Mouse (Mus musculus) NIH3T3 (cell line): Measurements from ENCODE around the gene F12.
"Not testable (repeated sequence)": the region's sequence is repeated elsewhere in the genome, so short reads cannot be mapped to it uniquely, and the experiment has no call there.

Experiments used
- DNase-seq: peaks from one replicate; pipeline ENCODE4 v3.0.0-alpha.2; 2012; ENCODE audit warnings: low read depth

Gene F12

DNA sequence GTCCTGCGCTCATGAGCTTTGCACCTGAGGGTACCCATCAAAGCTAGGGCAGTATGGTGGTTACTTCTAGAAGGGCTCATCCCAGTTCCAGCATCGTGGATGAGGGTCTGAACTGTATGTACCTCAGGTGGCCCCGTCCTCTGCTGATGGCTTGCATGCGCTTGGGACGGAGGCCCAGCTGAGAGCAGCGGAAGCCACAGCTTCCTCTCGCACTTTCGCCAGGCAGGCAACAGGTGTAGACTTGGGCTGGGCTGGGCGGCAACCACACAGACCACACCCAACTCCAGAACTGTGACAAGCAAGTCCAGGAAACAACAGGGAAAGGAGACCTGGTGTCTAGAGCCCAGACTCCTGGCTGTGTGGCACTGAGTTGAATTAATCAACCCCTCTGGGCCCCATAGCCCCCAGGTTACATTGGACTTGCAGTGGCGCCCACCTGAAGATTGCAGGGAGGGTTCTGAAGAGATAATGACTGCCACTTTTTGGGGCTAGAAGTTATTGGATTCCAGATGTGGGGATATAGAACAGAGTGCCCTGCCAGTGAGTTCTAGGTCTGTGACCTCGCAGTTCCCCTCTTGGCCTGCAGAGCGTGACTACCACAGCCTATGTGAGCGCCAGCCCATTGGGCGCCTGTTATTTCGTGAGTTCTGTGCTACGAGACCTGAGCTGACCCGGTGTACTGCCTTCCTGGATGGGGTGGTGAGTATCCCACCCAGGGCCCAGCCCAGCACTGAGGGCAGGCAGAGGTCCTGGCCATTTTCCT, 23.3 kb upstream of the F12 start:
- DNase-seq: no peak

- DNase-seq: no peak
These were observed 22.6 kb upstream of the F12 start for GRCm38 (mm10) chr13:55449205-55449604.

DNA sequence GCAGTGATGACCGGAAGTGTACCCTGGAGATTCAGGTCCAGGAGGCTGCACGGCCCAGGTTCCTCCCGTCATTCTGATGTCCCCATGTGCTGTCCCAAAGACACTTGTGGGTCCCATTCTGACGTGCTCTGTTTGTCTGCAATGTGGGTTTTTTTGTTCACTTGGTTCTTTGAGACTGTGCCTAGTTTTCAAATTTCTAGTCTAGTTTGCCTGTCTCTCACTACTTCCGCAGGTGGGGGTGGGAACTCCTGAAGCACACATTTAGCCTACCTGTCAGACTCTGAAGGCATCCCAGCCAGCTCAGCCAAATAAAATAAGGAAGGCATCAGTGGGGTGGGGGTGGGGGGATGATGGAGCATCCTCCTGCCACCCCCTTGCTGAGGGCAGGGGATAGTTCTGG, 21.5 kb upstream of the F12 start:
- no peak for DNase-seq

DNA sequence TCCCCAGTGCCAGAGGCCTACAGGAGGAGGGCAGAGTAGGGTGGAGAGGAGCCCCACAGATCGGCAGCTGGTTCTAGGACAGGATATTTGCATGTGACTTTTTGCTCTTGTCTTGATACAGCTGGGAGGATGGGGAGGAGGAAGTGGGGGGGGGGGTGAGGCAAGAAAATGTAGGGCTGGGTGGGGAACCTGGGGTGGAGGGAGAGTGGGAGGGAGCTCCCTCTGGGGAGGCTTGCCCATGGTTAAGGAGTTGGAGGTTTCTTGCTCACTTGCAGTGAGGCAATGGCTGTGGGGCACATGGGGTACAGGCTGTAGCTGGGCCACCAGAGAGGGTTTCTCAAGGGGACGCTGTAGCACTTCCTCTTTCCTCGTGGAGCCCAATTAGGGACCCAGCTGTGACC, 20.9 kb upstream of the F12 start:
- no peak for DNase-seq

- no peak for DNase-seq
These were observed 20.0 kb upstream of the F12 start for GRCm38 (mm10) chr13:55446483-55447105.

DNA sequence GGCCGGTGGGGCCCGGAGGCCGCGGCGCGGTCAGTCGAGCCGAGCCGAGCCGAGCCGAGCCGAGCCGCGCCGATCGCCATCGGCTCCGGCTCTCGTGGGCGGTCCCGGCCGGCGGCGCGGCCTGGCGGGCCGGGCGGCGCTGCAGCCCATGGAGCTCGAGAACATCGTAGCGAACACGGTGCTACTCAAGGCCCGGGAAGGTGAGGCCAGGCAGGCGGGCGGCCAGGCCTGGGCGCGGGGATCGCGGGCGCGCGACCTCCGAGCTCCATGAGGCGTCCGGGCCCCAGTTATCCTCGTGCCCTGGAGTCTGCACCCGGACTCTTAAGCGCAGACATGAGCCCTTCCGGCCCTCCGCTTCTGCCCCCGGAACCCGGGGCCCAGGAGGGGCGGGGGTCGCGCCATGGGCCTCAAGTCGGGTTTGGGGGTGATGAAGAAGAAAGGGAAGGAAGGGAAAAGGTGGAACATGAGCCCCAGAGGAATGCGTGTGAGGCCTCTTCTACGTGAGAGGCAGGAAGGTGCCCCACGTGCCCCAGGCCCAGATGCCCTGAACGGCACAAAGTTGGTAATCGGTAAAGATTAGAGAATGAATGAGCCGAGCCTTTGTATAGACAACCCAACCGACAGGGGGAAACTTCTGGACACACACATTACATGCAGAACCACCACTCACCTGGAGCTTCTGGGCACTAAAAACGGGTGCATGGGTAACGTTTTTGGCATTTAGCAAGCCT, 18.9 kb upstream of the F12 start:
- DNase-seq: no peak

GRCm38 (mm10) chr13:55444937-55445315, 18.3 kb upstream of the F12 start, which contains the start of gene Grk6:
Gene Grk6 (plus strand): TSS chr13:55445072.
- peak; percentile 99 for DNase-seq

DNA sequence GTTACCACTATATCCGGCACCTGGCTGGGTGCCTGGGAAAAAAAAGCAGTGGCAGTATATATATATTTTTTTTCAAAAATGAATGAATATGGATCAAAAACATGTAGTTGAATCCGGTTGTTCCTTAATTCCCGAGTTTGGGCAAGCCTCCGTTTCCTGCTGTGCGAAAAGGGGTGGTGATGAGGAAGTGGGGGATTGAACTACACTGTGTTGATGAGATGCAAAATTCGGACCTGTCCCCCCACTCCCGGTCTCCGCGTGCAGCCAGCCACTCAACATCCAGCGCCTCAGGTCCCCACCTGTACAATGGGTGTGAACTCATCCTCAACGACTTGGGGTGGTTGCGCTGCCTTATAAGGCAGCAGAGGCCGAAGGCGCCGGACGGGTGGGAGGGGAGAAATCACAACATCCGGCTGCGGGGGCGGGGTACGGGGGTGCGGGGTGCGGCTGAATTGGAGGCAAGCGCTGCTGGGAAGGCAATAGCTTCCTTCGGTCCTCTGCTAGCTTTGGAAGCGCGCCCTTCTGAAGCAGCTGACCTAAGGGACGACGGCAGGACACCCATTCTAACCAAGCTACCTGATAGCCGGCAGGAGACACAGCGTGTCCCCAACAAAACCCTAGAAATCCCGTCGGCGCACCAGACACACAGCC, 17.8 kb upstream of the F12 start:
- peak; percentile 89 for DNase-seq

DNA sequence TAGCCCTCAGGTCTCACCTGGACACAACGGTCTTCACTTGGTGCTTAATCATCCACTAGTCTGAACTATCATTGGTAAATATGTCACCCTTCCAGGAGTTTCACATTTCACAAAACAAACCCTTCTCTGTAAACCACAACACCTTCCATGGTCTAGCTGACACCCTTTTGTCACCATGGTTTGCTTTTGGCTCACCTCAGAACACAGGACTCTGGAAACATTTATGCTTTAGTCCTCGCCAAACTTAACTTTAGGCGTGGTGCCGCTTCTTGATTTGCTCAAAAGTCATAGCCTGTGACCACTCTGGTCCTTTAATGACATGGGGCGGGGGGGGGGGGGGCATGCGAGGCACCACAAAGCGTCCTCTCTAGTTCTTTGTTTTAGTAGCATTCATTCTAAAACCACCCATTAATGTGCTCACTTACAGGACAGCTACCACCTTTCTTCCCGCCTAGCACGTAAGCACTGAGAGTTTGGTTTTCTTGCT, 17.2 kb upstream of the F12 start:
- no peak for DNase-seq

DNA sequence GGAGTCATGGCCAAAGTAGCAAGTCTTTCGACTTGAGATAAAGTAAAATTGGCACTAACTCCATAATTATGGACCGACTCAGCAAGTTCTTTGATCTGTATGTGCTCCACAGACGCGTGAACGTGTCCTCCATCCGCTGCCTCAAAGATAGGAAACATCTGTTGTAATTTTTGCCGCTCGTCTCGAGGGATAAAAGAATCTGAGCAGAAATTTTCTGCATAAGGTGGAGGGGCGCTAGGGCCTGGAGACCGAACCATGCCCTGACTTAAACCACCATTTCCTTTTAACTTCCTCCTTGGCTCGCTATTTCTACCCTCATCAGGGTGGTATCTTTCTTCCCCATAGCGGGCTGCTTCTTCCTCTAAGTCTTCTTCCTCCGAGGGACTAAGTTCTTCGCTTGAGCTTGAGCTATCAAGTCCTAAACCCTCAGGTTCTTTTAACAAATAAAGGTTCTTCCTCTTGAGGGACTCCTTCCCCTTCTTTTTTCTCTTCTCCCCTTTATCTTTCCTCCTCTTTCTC, 10.6 kb upstream of the F12 start:
- DNase-seq: not testable (repeated sequence)

DNA sequence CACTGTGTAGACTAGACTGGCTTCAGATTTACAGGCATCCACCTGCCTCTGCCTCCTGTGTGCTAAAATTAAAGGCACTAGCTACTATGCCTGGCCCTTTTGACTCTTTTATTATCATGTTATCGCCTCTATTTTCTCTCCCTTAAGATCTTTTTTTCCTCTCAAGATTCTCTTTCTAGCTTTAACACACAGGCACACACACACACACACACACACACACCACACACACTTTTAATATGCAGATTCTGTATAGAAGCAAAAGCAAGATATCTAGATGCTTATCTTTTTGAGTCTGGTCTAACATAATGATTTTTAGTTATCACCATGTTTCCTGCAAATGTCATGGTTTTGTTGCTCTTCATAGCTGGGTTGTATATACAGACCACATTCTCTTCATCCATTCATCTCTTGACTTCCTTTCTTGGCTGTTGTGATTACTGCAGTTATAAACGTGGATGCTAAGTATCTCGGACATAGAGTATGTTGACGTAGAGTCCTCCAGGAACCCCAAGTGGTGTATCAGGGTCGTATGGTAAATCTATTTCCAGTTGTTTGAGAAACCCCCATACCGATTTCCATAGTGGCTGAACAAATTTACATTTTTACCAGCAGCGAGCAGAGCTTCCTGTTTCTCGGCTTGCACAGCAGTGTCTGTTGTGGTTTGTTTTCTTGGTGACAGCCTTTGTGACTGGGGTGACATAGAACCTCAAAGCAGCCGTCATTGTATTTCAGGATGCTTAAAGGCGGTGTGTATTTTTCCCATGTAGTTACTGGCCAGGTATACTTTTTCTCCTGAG, 5.5 kb upstream of the F12 start:
- DNase-seq: no peak

- DNase-seq: peak; percentile 71
These were observed 4.0 kb upstream of the F12 start for GRCm38 (mm10) chr13:55430566-55430965.

GRCm38 (mm10) chr13:55429226-55429888, 2.8 kb upstream of the F12 start:
- DNase-seq: no peak

DNA sequence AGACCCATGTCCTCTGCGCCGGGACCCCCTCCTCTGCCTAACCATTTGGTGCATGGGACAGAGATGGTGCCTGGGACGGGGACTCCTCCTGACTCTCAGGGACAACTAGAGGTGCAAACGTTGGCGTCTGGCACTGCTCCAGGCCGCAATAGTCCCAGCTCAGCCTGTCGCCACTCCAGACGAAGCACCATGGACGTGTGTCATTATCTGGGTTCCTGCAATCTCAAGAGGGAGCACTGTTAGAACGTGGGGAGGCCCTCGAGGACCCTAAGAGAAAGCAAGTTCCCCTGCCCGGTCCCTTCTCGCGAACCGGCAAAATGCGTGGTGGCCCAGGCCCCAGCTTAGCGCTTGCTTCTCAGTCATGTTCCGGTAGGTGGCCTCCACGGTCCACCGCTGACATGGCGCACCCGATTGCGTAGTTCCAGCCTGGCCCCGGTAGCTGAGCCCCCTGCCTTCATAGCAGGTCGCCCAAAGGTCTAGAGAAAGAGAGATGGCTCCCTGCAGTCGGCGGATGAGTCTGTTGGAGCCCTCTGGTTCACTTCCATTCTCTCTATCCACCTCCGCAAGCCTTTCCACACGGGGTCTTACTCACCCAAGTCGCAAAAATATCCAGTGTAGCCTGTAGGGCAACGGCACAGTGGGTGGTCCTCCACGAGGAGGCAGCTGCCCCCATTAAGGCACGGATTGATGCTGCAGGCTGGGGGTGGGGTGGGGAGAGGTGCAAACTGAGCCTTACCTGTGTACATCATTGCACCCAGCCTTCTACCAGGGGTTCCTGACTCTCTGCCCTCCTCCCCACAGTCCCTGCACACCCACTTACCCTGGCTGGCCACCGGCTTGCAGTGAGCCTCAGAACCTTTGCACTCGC, 5.4 kb downstream of the F12 start:
- no peak for DNase-seq

DNA sequence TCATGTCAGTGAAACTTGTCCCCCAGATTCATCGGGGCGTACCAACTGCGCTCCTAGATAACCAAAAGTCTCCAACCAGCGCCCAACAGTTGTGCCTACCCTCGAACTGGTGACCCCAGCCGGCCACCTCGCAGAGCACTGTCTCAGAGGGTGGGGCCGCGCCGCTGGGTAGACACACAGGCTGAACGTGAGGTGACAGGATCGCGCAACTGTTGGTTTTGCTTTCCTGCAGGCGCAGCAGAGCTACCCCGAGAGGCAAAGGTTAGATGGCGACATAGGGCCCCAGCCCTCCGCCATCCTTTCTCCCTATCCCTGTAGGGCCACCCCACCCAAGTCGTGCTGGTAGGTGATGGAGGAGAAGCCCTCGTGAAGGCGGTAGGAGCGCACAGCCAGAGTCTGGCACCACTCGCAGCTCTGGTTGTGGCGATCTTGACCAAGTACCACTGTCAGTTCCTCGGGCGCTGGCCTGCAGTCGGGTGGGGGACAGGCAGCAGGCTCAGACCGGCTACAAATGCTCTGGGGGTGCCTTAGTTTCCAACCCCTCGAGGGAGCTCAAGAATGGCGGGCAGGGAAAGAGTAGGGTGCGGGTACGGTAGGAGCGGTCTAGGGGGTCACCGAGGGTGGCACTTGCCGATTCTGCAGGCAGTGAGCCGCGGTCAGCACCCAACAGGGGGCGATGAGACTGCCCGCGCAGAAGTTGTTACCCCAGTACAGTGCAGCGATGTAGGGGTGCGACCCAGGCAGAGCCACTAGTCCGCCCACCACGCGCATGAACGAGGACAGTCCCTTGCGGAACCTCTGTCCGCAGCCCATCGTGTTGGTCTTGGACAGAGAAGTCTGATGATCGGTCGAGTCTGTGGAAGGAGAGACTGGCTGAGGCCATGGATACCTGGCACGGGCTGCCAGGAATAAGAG, 6.3 kb downstream of the F12 start:
- no peak for DNase-seq

DNA sequence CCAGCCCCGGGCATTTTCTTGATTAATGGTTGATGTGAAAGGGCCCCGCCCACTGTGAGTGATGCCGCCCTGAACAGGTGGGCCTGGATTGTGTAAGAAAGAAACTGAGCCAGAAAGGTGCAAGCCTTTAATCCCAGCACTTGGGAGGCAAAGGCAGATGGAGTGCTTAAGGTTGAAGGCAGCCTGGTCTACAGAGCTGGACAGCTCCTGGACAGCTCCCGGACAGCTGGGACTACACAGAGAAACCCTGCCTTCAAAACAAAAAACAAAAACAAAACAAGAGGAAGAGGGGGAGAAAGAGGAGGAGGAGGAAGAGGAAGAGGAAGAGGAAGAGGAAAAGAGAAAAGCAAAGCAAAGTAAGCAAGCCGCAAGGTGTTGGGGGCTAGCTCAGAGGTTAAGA, 7.5 kb downstream of the F12 start:
- no peak for DNase-seq

DNA sequence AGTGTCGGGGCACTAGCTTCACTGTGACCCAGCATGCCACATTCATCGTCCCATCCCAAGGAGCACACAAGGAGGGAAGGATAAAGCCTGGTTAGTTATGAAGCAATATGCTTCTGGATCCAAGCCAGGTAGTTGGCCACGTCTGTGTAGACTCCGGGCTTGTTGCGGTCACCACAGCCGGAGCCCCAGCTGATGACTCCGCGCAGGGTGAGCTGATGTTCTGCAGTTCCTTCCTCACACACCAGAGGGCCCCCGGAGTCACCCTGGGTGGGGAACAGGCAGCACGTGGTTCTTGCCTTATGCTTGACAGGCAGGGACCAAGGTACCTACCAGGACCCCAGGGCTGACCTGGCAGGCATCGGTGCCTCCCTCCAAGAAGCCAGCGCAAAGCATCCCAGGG, 8.6 kb downstream of the F12 start:
- DNase-seq: peak; percentile 76

GRCm38 (mm10) chr13:55414743-55415380, 11.7 kb downstream of the F12 start, which contains the start of gene Pfn3:
Gene Pfn3 (minus strand): TSS chr13:55415232.
- peak; percentile 38 for DNase-seq
